Mouse (Mus musculus): ENCODE measurements around the gene Rhbdd1. TPM values are rescaled to one million over a fixed set of nuclear protein-coding genes. Genes with fewer than 3 reads are reported as not detected.
A peak's percentile ranks its signal among the peaks of the same experiment; 100 is the strongest.

Gene Rhbdd1
- total RNA-seq, 1 experiment from 2014 or later = 15.6 TPM

GRCm38 (mm10) chr1:82289116-82289989 lies 26.9 kb upstream of the Rhbdd1 start:
- no peak for ATAC-seq (replicated peaks in 1 of 2; ENCODE audit: insufficient read depth in 1 of 2, low FRiP score in 2 of 2, low TSS enrichment in 1 of 2, low read depth in 1 of 2, poor library complexity in 2 of 2, severe bottlenecking in 2 of 2)

DNA sequence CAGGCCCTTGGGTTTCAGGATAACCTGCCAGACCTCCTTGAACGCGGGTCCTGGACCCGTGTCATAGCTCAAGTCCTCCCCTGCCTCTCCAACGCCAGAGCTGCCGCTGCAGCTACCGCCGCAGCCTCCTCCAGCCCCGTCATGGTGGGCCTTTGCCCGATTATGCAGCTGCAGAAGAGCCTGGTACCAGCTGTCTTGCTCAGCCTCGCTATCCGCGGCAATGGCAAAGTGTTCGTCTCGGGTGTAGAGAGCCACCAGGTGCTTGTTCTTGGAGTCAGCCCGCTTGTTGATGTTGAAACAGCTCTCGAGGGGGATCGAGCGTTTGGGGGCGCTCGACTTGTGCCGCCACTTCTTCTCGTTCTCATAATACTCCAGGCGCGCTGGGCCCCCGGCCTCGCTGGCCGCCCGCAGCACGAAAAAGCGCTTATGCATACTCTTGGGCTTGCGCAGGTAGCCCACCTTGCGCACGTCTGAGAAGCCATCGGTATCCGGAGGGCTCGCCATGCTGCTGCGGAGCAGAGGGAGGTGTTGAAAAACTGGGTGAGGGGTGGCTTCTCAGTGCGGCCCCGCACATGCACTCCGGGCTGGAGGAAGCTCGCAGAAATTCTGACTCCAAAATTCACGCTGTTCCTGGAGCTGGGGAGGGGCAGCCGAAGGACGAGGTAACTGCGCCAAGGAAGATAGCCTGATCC lies 26.1 kb upstream of the Rhbdd1 start:
- ATAC-seq (replicated peaks in 1 of 2; ENCODE audit: insufficient read depth in 1 of 2, low FRiP score in 2 of 2, low TSS enrichment in 1 of 2, low read depth in 1 of 2, poor library complexity in 2 of 2, severe bottlenecking in 2 of 2) = 0 out of 4 replicates have a peak, but pooled peaks of 1 of the 2 experiments have one; percentile 13

GRCm38 (mm10) chr1:82290723-82291150 lies 25.5 kb upstream of the Rhbdd1 start:
- ATAC-seq (replicated peaks in 1 of 2; ENCODE audit: insufficient read depth in 1 of 2, low FRiP score in 2 of 2, low TSS enrichment in 1 of 2, low read depth in 1 of 2, poor library complexity in 2 of 2, severe bottlenecking in 2 of 2) = peak in 1 of 2 experiments; percentile 39; a peak in 1 of 4 replicates

- ATAC-seq (replicated peaks in 1 of 2; ENCODE audit: insufficient read depth in 1 of 2, low FRiP score in 2 of 2, low TSS enrichment in 1 of 2, low read depth in 1 of 2, poor library complexity in 2 of 2, severe bottlenecking in 2 of 2) = peak; percentile 48 to 50; a peak in 3 of 4 replicates
Measured at GRCm38 (mm10) chr1:82291151-82291797, 25.0 kb upstream of the Rhbdd1 start, which contains the start of gene Irs1. TSS of gene Irs1 (minus strand) at chr1:82291416.

- ATAC-seq (replicated peaks in 1 of 2; ENCODE audit: insufficient read depth in 1 of 2, low FRiP score in 2 of 2, low TSS enrichment in 1 of 2, low read depth in 1 of 2, poor library complexity in 2 of 2, severe bottlenecking in 2 of 2) = no peak
Measured at GRCm38 (mm10) chr1:82291930-82292712, 24.1 kb upstream of the Rhbdd1 start.

DNA sequence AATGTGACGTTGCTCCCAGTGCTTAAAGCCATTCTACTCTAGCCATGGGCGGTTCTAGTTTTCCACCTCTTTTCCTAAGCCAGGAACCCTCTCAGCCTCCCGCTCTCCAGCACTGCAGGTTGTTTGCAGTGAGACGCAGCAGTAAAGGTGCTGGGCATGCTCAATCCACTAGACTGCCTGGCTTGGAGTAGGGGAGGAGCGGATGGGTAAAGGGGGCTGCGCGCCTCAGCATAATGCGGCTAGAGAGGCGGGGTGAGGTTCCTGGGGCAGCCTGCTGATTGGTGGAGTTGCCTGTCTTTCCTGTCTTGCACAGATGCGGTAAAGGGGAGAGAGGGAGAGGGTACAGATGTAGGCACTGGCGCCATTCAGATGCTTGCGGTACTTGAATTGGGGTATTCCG lies 23.5 kb upstream of the Rhbdd1 start:
- peak; percentile 23 to 27; a peak in 1 of 4 replicates for ATAC-seq (replicated peaks in 1 of 2; ENCODE audit: insufficient read depth in 1 of 2, low FRiP score in 2 of 2, low TSS enrichment in 1 of 2, low read depth in 1 of 2, poor library complexity in 2 of 2, severe bottlenecking in 2 of 2)

GRCm38 (mm10) chr1:82294102-82294501 lies 22.1 kb upstream of the Rhbdd1 start:
- ATAC-seq (replicated peaks in 1 of 2; ENCODE audit: insufficient read depth in 1 of 2, low FRiP score in 2 of 2, low TSS enrichment in 1 of 2, low read depth in 1 of 2, poor library complexity in 2 of 2, severe bottlenecking in 2 of 2) = peak in 1 of 2 experiments; percentile 35; a peak in 1 of 4 replicates

DNA sequence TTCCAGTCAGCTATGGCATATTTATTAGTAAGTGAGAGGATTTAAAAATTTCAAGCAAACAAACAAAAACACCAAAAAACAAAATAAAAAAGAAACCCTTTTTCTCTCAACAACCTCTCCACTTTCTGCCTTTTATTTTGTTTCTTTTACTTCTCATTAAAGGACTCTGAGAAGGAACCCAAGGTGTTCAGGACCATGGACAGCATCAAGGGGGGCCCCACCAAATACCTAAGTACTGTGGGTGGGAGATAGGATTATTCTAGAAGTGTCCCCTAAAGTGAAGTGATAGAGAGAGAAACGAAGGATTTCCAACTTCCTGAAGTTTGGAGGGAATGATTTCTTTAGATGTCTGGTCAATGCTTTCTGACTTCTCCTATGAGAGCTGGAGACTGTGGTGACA lies 17.7 kb upstream of the Rhbdd1 start:
- no peak for ATAC-seq (replicated peaks in 1 of 2; ENCODE audit: insufficient read depth in 1 of 2, low FRiP score in 2 of 2, low TSS enrichment in 1 of 2, low read depth in 1 of 2, poor library complexity in 2 of 2, severe bottlenecking in 2 of 2)

DNA sequence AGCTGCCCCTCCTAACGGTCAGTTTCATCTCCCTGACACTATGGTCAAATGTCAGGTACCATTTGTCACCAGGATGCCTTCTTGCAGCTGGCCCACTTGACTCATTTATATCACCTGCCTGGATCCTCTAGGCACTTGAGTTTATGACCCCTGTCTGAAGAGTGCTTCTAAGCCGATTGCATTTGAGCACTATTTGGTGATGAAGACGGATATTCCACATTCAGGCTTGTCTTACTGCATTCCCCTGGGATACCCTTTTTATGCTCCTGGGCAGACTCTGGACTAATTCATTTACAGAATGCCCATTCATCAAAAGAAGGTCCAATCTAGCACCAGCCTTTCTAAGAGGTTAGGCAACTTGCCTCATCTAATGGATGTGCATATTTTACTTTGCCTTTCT lies 11.8 kb upstream of the Rhbdd1 start:
- ATAC-seq (replicated peaks in 1 of 2; ENCODE audit: insufficient read depth in 1 of 2, low FRiP score in 2 of 2, low TSS enrichment in 1 of 2, low read depth in 1 of 2, poor library complexity in 2 of 2, severe bottlenecking in 2 of 2) = no peak

DNA sequence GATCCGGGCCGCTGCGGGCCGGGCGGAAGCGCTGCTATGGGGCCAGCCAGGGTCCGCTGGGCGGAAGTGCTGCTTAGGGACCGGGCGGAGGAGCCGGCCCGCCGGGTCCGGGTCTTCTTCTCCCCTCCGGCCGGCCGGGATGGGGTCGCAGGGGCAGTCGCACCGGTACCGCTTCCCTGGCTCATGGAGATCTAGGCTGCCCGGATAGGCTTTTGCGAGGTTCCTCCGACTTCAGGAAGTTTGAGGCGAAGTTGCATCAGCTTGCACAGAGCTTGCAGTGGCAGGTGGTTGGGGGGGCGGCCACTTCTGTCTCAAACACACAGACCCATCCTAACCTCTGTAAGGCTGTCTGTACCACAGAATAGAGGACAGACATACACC lies 484 bp downstream of the Rhbdd1 start:
- peak; percentile 55 to 77 for ATAC-seq (replicated peaks in 1 of 2; ENCODE audit: insufficient read depth in 1 of 2, low FRiP score in 2 of 2, low TSS enrichment in 1 of 2, low read depth in 1 of 2, poor library complexity in 2 of 2, severe bottlenecking in 2 of 2)

- ATAC-seq (replicated peaks in 1 of 2; ENCODE audit: insufficient read depth in 1 of 2, low FRiP score in 2 of 2, low TSS enrichment in 1 of 2, low read depth in 1 of 2, poor library complexity in 2 of 2, severe bottlenecking in 2 of 2) = no peak
Measured at GRCm38 (mm10) chr1:82320456-82320855, 4.2 kb downstream of the Rhbdd1 start.

- ATAC-seq (replicated peaks in 1 of 2; ENCODE audit: insufficient read depth in 1 of 2, low FRiP score in 2 of 2, low TSS enrichment in 1 of 2, low read depth in 1 of 2, poor library complexity in 2 of 2, severe bottlenecking in 2 of 2) = no peak
Measured at GRCm38 (mm10) chr1:82320864-82321263, 4.6 kb downstream of the Rhbdd1 start.

GRCm38 (mm10) chr1:82321441-82321840 lies 5.2 kb downstream of the Rhbdd1 start:
- no peak for ATAC-seq (replicated peaks in 1 of 2; ENCODE audit: insufficient read depth in 1 of 2, low FRiP score in 2 of 2, low TSS enrichment in 1 of 2, low read depth in 1 of 2, poor library complexity in 2 of 2, severe bottlenecking in 2 of 2)

- no peak for ATAC-seq (replicated peaks in 1 of 2; ENCODE audit: insufficient read depth in 1 of 2, low FRiP score in 2 of 2, low TSS enrichment in 1 of 2, low read depth in 1 of 2, poor library complexity in 2 of 2, severe bottlenecking in 2 of 2)
Measured at GRCm38 (mm10) chr1:82324131-82324785, 8.0 kb downstream of the Rhbdd1 start.

GRCm38 (mm10) chr1:82326120-82326519 lies 9.9 kb downstream of the Rhbdd1 start:
- no peak for ATAC-seq (replicated peaks in 1 of 2; ENCODE audit: insufficient read depth in 1 of 2, low FRiP score in 2 of 2, low TSS enrichment in 1 of 2, low read depth in 1 of 2, poor library complexity in 2 of 2, severe bottlenecking in 2 of 2)

DNA sequence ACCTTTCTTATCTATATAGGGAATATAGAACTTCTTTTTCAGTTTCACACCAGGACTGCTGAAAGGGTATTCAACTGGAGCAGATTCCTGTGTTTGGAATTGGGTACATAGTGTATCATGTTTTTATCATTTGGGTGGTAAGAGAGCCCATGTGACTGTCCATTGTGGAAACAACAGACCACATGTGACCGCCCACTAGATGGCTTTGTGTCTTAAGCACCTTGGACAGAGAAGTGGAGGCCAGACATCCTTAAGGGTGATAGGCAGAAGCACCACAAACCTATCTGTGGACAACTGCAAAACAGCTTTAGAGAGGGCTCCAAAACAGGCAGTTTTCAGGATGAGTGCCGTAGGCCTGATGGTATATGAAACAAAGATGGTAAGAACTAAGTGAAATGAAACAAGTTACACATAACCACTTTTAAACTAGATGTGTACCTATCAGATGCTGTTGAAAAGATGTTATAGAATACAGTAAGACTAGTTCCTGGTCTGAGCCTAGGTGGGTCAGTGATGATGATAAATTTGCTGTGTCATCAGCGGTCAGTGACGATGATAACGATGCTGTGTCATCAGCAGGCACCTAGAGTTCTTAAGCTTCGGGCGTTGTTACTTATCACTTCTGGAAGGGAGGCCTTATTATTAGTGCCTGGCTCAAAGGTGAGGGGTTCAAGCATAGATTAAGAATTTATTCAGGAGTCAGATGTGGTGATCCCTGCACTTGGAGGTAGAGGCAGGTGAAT lies 12.0 kb downstream of the Rhbdd1 start:
- no peak for ATAC-seq (replicated peaks in 1 of 2; ENCODE audit: insufficient read depth in 1 of 2, low FRiP score in 2 of 2, low TSS enrichment in 1 of 2, low read depth in 1 of 2, poor library complexity in 2 of 2, severe bottlenecking in 2 of 2)
